Mouse (Mus musculus): ENCODE data around the gene Cobll1. TPM values are rescaled to one million over a fixed set of nuclear protein-coding genes. Genes with fewer than 3 reads are reported as not detected.
A peak's percentile ranks its signal among the peaks of the same experiment; 100 is the strongest.

Cobll1 gene
- polyA plus RNA-seq (2011; ENCODE audit: insufficient read length, low read depth, missing spikeins): 15.0 and 25.5 TPM in 2 replicates

DNA sequence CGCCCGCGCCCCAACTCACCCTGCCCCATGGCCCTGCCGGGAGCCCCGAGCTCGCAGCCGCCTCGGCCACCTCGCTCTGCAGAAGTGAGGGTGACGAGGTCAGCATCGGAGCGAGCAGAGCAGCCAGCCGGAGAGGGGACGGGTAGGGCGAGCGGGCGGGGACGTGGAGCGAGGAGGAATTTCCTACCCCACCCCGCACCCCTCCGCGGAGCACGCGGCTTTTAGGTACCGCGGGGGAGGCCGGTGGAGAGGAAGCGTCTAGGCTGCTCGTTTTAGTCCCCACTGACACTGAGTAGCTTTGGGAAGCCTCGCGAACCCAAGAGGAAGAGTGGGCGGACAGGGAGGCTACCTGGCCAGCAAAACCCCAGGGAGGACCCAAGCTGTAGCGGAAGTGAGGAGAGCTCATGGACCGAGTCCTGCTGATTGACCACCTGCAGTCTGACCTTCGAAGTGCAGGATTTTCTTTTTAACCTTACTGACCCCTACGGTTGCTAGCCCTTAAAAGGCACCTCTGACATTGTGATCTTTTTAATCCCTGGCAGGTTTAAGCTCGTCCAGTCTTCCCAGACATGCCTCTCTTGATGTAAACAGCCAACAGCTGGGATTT, at the start of gene Cobll1:
Cobll1 (minus strand) TSS at position 440 of the 607 bp plus-strand sequence.
- H3K4me3 ChIP-seq (ENCODE audit: insufficient read depth, low read length): peak within 1 kb of the TSS; percentile 68
- peak within 1 kb of the TSS; percentile 78 for H3K27ac ChIP-seq (ENCODE audit: insufficient read depth, low read length)
- no peak for TF ChIP-seq CTCF (IDR thresholded peaks at IDR 0.05; ENCODE audit: borderline replicate concordance, insufficient read depth, low read length)
- peak; percentile 6; the same call in 1 of the 2 replicates for TF ChIP-seq POLR2A (IDR thresholded peaks at IDR 0.05; ENCODE audit: low read depth, low read length)
- H3K4me1 ChIP-seq (ENCODE audit: control insufficient read depth, insufficient read depth, low read length): peaks cover 3% of the 10 kb centered on the region; the same call in 1 of the 2 replicates

DNA sequence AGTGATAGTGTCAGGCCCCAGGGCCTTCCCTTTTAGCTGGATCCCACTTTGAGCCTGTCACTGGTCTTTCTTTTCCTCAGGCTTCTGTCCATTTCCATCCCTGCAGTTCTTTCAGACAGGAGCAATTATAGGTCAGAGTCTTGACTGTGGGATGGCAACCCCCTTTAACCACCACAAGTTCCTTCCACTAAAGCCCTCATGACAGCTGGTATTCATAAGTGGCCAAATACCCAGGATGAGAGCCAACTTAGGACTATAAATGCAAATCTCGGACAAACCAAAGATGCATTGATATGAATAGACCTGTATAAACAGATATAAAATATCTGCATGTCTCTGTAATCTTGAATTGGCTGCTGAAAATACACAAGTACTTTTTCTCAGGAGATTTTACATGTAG, 49.5 kb upstream of the Cobll1 start:
- TF ChIP-seq POLR2A (IDR thresholded peaks at IDR 0.05; ENCODE audit: low read depth, low read length) (no peak), CTCF (IDR thresholded peaks at IDR 0.05; ENCODE audit: borderline replicate concordance, insufficient read depth, low read length) (no peak)
- Histone ChIP-seq H3K4me1 (ENCODE audit: control insufficient read depth, insufficient read depth, low read length) (no peaks in the 10 kb centered on the region; the same call in 1 of the 2 replicates), H3K4me3 (ENCODE audit: insufficient read depth, low read length) (no peak overlapping the region), H3K27ac (ENCODE audit: insufficient read depth, low read length) (no peak overlapping the region)

DNA sequence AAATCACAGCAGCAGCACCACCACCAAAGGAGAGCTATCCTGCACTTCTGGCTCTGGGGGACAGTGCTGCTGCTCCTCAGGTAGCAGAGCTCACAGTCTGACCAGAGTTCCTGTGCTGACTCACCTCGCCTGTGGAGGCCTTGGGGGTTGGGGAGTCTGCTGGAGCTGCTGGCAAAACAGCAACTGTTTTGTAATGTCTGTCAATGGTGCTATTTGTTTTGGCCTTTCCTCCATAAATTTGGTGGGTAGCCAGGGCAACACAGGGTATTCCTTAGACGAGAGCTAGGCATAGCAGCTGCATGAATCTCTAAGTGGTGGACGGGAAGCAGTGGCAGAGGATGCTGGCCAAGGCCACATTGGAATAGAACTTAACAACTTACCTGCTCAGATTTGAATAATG, 46.2 kb upstream of the Cobll1 start:
- TF ChIP-seq POLR2A (IDR thresholded peaks at IDR 0.05; ENCODE audit: low read depth, low read length) (no peak), CTCF (IDR thresholded peaks at IDR 0.05; ENCODE audit: borderline replicate concordance, insufficient read depth, low read length) (no peak)
- Histone ChIP-seq H3K4me1 (ENCODE audit: control insufficient read depth, insufficient read depth, low read length) (no peaks in the 10 kb centered on the region; the same call in 1 of the 2 replicates), H3K27ac (ENCODE audit: insufficient read depth, low read length) (no peak overlapping the region), H3K4me3 (ENCODE audit: insufficient read depth, low read length) (no peak overlapping the region)

DNA sequence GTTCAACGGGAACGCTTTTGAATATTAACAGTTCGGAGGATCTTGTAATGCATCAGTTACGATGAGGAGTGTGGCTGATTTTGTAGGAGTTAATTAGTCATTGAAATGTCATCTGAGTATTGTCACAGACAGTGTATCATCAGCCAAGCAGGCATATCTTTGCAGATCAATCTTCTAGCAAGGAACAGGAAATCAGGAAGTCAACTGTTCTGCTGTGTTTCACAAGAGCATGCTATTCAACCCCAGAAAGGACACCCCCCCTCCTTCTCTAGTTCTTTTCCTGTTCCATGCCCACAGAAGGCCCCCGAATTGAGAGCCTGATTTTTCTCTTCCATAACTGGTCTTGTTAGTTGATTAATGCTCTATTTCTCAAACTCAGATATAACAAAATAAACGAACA, 43.8 kb upstream of the Cobll1 start:
- H3K27ac ChIP-seq (ENCODE audit: insufficient read depth, low read length): no peak overlapping the region
- no peak for TF ChIP-seq POLR2A (IDR thresholded peaks at IDR 0.05; ENCODE audit: low read depth, low read length)
- TF ChIP-seq CTCF (IDR thresholded peaks at IDR 0.05; ENCODE audit: borderline replicate concordance, insufficient read depth, low read length): no peak
- no peaks in the 10 kb centered on the region; the same call in 1 of the 2 replicates for H3K4me1 ChIP-seq (ENCODE audit: control insufficient read depth, insufficient read depth, low read length)
- no peak overlapping the region for H3K4me3 ChIP-seq (ENCODE audit: insufficient read depth, low read length)

GRCm38 (mm10) chr2:65279029-65279690, 40.0 kb upstream of the Cobll1 start:
- TF ChIP-seq CTCF (IDR thresholded peaks at IDR 0.05; ENCODE audit: borderline replicate concordance, insufficient read depth, low read length) (no peak), POLR2A (IDR thresholded peaks at IDR 0.05; ENCODE audit: low read depth, low read length) (no peak)
- H3K27ac ChIP-seq (ENCODE audit: insufficient read depth, low read length): no peak overlapping the region
- no peaks in the 10 kb centered on the region for H3K4me1 ChIP-seq (ENCODE audit: control insufficient read depth, insufficient read depth, low read length)
- no peak overlapping the region for H3K4me3 ChIP-seq (ENCODE audit: insufficient read depth, low read length)

GRCm38 (mm10) chr2:65275443-65276061, 36.3 kb upstream of the Cobll1 start:
- Histone ChIP-seq H3K27ac (ENCODE audit: insufficient read depth, low read length) (no peak overlapping the region), H3K4me1 (ENCODE audit: control insufficient read depth, insufficient read depth, low read length) (no peaks in the 10 kb centered on the region), H3K4me3 (ENCODE audit: insufficient read depth, low read length) (no peak overlapping the region)
- TF ChIP-seq POLR2A (IDR thresholded peaks at IDR 0.05; ENCODE audit: low read depth, low read length) (no peak), CTCF (IDR thresholded peaks at IDR 0.05; ENCODE audit: borderline replicate concordance, insufficient read depth, low read length) (no peak)

DNA sequence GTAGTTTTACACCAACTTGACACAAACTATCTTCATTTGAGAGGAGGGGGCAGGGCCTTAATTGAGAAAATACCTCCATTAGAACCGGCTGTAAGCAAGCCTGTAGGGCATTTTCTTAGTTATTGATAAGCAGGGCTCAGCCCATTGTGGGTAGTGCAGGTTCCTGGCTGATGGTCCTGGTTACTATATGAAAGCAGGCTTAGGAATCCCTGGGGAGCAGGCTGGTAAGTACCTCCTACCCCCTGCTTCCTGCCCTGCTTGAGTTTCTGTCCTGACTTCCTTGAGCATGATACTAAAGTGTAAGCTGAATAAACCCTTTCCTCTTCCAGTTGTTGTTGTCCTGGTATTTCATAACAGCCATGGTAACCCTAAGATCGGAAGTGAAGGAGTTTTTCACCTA, 34.7 kb upstream of the Cobll1 start:
- Histone ChIP-seq H3K4me1 (ENCODE audit: control insufficient read depth, insufficient read depth, low read length) (no peaks in the 10 kb centered on the region), H3K4me3 (ENCODE audit: insufficient read depth, low read length) (no peak overlapping the region), H3K27ac (ENCODE audit: insufficient read depth, low read length) (no peak overlapping the region)
- TF ChIP-seq POLR2A (IDR thresholded peaks at IDR 0.05; ENCODE audit: low read depth, low read length) (no peak), CTCF (IDR thresholded peaks at IDR 0.05; ENCODE audit: borderline replicate concordance, insufficient read depth, low read length) (no peak)

GRCm38 (mm10) chr2:65268731-65269130, 29.5 kb upstream of the Cobll1 start:
- H3K27ac ChIP-seq (ENCODE audit: insufficient read depth, low read length): no peak overlapping the region

DNA sequence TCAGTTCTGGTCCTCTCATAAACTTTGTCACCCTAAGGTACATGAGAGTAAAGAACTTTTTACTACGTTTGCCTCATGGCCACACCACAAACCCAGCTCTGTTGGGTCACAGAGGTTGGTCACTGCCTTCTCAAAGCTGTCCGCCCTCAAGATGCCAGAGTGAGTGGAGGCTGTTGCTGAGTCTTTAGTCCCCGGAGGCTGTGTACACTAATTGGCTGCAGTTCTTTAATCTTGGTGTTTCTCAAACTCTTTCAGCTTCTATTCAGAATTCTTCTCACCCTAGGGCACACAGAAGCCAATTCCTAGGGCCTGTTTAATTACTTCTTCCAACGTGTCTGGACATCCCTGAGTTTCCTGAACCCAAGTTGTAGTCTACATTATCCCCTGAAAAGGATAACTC, 28.6 kb upstream of the Cobll1 start:
- Histone ChIP-seq H3K4me1 (ENCODE audit: control insufficient read depth, insufficient read depth, low read length) (no peaks in the 10 kb centered on the region), H3K27ac (ENCODE audit: insufficient read depth, low read length) (no peak overlapping the region), H3K4me3 (ENCODE audit: insufficient read depth, low read length) (no peak overlapping the region)
- TF ChIP-seq CTCF (IDR thresholded peaks at IDR 0.05; ENCODE audit: borderline replicate concordance, insufficient read depth, low read length) (no peak), POLR2A (IDR thresholded peaks at IDR 0.05; ENCODE audit: low read depth, low read length) (no peak)

More at GRCm38 (mm10) chr2:65268731-65269130, 29.5 kb upstream of the Cobll1 start:
- no peaks in the 10 kb centered on the region for H3K4me1 ChIP-seq (ENCODE audit: control insufficient read depth, insufficient read depth, low read length)
- H3K4me3 ChIP-seq (ENCODE audit: insufficient read depth, low read length): no peak overlapping the region
- no peak for TF ChIP-seq POLR2A (IDR thresholded peaks at IDR 0.05; ENCODE audit: low read depth, low read length)
